Mouse (Mus musculus) spleen, adult 10 weeks (tissue): ENCODE data around the gene Sel1l. TPM values are rescaled to one million over a fixed set of nuclear protein-coding genes. Genes with fewer than 3 reads are reported as not detected.

ENCODE experiments used
- polyA plus RNA-seq: library from polyadenylated mRNA; stranded (reverse); fragments of 350-450 nt; fragmentation: Illumina TruSeq; extraction: RNeasy Lipid Tissue Mini Kit (QIAGEN cat#74804); gene quantifications from one replicate; pipeline ENCODE4 v1.2.3, GENCODE M21; 2015; ENCODE audit warnings: low replicate concordance; ENCODE audit not compliant: insufficient read depth

Sel1l gene
- 83.1 TPM for polyA plus RNA-seq

DNA sequence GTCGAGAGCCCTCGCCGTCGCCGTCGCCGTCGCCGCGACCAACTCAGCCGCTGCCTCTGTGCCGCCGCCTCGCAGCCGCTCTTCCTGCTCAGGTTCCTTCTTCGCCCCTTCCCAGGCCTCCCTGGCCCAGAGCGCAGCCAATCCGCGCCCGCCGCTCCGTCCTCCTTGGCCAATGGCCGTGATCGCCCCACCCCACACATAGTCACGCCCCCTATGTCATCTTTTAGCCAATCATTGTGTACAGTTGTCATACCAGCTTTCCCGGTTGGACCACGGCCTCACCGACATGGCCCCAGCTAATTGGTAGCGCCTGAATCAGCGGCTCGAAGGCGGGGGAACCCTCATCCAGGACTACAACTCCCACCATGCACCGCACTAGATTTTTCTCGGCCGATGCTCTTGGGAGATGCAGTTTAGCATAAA lies at the start of gene Sel1l:
TSS of gene Sel1l (minus strand) at position 113 of the 423 bp plus-strand sequence.

DNA sequence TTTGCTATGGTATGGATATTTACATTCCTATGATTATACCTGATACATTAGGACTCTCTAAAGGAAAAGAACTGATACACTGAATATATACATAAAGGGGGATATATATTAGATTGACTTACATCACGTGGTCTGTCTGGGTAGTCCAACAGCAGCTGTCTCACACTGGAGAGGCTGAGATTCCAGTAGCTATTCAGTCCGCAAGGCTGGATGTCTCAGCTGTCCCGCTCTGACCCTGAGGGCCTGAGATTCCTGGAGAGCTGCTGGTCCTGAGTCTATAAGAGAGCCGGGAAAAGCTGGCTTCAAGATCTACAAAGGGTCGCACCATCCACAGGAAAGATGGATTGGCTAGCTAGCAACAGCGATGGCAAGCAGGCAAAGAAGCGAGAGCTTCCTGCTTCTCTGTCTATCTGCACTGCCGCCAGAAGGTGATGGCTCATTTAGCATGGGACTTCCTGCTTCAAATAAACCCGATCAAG lies 61.0 kb downstream of the Sel1l start, which contains the start of gene Ston2:
TSS of gene Ston2 (minus strand) at position 429 of the 479 bp plus-strand sequence.

Other genes with a start within 250 kb of the Sel1l start
- gene Ston2, start 60.8 kb downstream of the Sel1l start, polyA plus RNA-seq: 3.7 TPM